Mouse (Mus musculus) liver, postnatal 0 days (tissue): ENCODE data around the gene Plek. TPM values are rescaled to one million over a fixed set of nuclear protein-coding genes. Genes with fewer than 3 reads are reported as not detected.
A peak's percentile ranks its signal among the peaks of the same experiment; 100 is the strongest.

Source experiments
- ATAC-seq: fragments of 200-750 bp; cut with Nextera tagmentation; 2 replicates; pipeline ENCODE4 v1.8.0; 2017; ENCODE audit warnings: mild to moderate bottlenecking, moderate library complexity
- DNase-seq: peaks from one replicate; pipeline ENCODE4 v3.0.0-alpha.2; 2016
- H3K27ac ChIP-seq: fragments of 300-500 bp; sonication (generic); 2 replicates; pipeline ENCODE4 v1.5.1; 2014; ENCODE audit warnings: antibody characterized with exemption, moderate library complexity, mild to moderate bottlenecking, low read depth
- H3K27me3 ChIP-seq: fragments of 300-500 bp; sonication (generic); 2 replicates; pipeline ENCODE4 v1.6.1; 2014; ENCODE audit warnings: low read length, control low read depth, mixed read lengths; ENCODE audit not compliant: insufficient read depth
- H3K36me3 ChIP-seq: fragments of 300-500 bp; sonication (generic); replicated peaks from 2 replicates; pipeline ENCODE4 v1.6.1; 2014; ENCODE audit warnings: mild to moderate bottlenecking, control low read depth, low read length, moderate library complexity, mixed read lengths; ENCODE audit not compliant: insufficient read depth
- H3K4me1 ChIP-seq: fragments of 300-500 bp; sonication (generic); 2 replicates; pipeline ENCODE4 v1.6.1; 2014; ENCODE audit warnings: antibody characterized with exemption, mild to moderate bottlenecking, control low read depth; ENCODE audit not compliant: insufficient read depth
- H3K4me2 ChIP-seq: fragments of 300-500 bp; sonication (generic); 2 replicates; pipeline ENCODE4 v1.6.1; 2014; ENCODE audit warnings: low read depth, mild to moderate bottlenecking, low read length, moderate library complexity, mixed read lengths
- H3K4me3 ChIP-seq: fragments of 300-500 bp; sonication (generic); 2 replicates; pipeline ENCODE4 v1.5.1; 2014; ENCODE audit warnings: low read depth, low read length
- H3K9ac ChIP-seq: fragments of 300-500 bp; sonication (generic); replicated peaks from 2 replicates; pipeline ENCODE4 v1.6.1; 2014; ENCODE audit warnings: mild to moderate bottlenecking, moderate library complexity
- H3K9me3 ChIP-seq: fragments of 300-500 bp; sonication (generic); 2 replicates; pipeline ENCODE4 v1.6.1; 2016; ENCODE audit warnings: mild to moderate bottlenecking, control low read depth, low read length, mixed read lengths
- CTCF ChIP-seq: sonication (generic); IDR thresholded peaks from 2 replicates; pipeline ENCODE4 v1.5.1; 2016; ENCODE audit warnings: antibody characterized with exemption, low read depth
- EP300 ChIP-seq: IDR thresholded peaks from 2 replicates; pipeline ENCODE4 v1.6.1; 2016; ENCODE audit warnings: antibody characterized with exemption, low read depth, mild to moderate bottlenecking
- WGBS: fragments of 180-500 bp; shearing (Covaris S2); extraction: QIAGEN DNeasy Blood & Tissue Kit; methylation state at CpG from one replicate; pipeline ENCODE4 v1.1.7; 2014; ENCODE audit not compliant: insufficient replicate concordance; 5-methylcytosine and 5-hydroxymethylcytosine counted together
- polyA plus RNA-seq: library from polyadenylated mRNA; unstranded; fragments of >200 nt; fragmentation: Nextera tagmentation; extraction: Ambion mirVana; gene quantifications from 2 replicates; pipeline ENCODE4 v1.2.1, GENCODE M21; 2015

Plek gene
- polyA plus RNA-seq, 1 experiment from 2014 or later, result 22.5 TPM

DNA sequence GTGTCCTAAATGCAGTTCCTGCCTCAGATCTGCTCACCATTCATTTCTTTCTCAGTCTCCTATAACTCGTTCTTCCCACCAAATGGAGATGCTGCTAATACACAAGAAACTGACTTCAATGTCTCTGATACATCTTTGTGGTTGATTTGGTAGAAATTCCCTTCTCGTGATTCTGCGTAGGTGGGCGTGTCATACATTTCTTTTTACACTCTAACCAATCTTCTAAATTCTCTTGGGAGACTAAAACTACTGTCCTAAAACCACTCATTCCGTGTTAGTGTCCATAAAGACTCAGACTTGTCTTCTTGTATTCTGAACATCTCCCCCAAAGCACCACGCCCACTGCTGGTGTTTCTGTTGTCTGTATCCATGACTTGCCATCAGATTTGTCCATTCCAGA lies 95.2 kb downstream of the Plek start:
- DNase-seq (no peak), ATAC-seq (no peak)
- H3K27ac ChIP-seq, result peak overlapping the region; percentile 23; the same call in 1 of the 2 replicates
- WGBS, result 77% methylated on average over 6 of the region's 6 CpGs
- TF ChIP-seq EP300 (no peak), CTCF (no peak)
- no peaks in the 10 kb centered on the region for H3K27me3 ChIP-seq
- peaks cover 10% of the 10 kb centered on the region for H3K4me1 ChIP-seq
- no peaks in the 10 kb centered on the region for H3K9me3 ChIP-seq
- H3K4me3 ChIP-seq, result no peak overlapping the region
- H3K36me3 ChIP-seq, result no peaks in the 10 kb centered on the region
- H3K9ac ChIP-seq, result no peak overlapping the region
- no peak overlapping the region for H3K4me2 ChIP-seq

DNA sequence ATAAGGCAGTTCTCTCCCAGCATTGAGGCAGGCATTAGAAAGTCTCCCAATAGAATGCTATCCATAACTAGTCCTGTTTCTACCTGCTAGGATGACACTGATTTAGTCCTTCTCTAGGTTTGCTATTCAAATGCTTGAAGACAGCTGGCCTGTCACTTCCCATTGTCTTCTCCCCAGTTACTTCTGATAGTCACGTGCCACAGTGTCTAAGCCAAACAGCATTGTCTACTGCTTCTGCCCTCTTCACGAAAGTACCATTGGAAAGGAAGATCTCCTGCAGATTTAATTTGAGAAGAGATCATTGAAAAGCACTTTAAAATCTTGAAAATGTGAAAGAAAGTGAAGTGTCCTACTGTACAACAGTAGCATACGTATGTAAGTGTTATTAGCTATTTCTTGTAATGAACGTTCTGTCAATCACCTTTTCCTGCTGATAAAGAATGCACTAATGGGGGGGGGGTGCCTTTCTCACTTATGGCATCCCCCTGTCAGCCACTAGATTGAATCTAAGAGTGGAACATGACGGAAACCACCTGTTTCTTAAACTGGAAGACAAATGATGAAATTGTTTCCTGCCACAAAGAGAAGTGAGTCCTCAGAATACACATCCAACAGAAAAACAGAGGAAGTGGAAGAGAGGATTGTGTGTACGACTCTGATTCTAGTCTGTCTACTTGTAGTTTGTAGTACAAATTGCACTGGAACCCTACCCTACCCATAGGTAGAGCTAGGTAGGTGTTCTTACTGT lies 95.9 kb downstream of the Plek start:
- no peaks in the 10 kb centered on the region for H3K27me3 ChIP-seq
- no peaks in the 10 kb centered on the region for H3K36me3 ChIP-seq
- ATAC-seq, result peak; percentile 18; the same call in 1 of the 2 replicates
- H3K4me3 ChIP-seq, result no peak overlapping the region
- H3K27ac ChIP-seq, result peak overlapping the region; percentile 23; the same call in 1 of the 2 replicates
- no peak overlapping the region for H3K4me2 ChIP-seq
- H3K4me1 ChIP-seq, result peaks cover 10% of the 10 kb centered on the region
- DNase-seq, result no peak
- no peak overlapping the region for H3K9ac ChIP-seq
- WGBS, result 47% methylated on average over 6 of the region's 6 CpGs
- H3K9me3 ChIP-seq, result no peaks in the 10 kb centered on the region
- no peak for TF ChIP-seq CTCF
- TF ChIP-seq EP300, result no peak

DNA sequence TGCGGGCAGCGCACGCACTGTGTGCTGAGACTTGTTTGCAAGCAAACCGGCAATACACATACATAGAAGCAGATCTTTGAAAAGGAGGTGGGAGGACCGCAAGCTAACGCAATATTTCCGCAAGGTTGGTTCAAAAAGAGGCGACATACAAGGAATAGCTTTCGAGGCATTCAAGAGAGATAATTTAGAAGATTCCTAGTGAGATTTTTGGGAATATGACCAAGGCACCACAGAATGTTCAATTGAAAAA lies 100.5 kb downstream of the Plek start:
- Histone ChIP-seq H3K4me2 (peak overlapping the region; percentile 89), H3K4me3 (peak overlapping the region; percentile 75), H3K27me3 (no peaks in the 10 kb centered on the region), H3K9me3 (no peaks in the 10 kb centered on the region), H3K36me3 (no peaks in the 10 kb centered on the region), H3K9ac (peak overlapping the region; percentile 82), H3K4me1 (peaks cover 10% of the 10 kb centered on the region), H3K27ac (peak overlapping the region; percentile 66)
- ATAC-seq (peak; percentile 1; the same call in 1 of the 2 replicates), DNase-seq (no peak)
- WGBS, result 1% methylated on average over 9 of the region's 9 CpGs
- no peak for TF ChIP-seq EP300
- TF ChIP-seq CTCF, result no peak

DNA sequence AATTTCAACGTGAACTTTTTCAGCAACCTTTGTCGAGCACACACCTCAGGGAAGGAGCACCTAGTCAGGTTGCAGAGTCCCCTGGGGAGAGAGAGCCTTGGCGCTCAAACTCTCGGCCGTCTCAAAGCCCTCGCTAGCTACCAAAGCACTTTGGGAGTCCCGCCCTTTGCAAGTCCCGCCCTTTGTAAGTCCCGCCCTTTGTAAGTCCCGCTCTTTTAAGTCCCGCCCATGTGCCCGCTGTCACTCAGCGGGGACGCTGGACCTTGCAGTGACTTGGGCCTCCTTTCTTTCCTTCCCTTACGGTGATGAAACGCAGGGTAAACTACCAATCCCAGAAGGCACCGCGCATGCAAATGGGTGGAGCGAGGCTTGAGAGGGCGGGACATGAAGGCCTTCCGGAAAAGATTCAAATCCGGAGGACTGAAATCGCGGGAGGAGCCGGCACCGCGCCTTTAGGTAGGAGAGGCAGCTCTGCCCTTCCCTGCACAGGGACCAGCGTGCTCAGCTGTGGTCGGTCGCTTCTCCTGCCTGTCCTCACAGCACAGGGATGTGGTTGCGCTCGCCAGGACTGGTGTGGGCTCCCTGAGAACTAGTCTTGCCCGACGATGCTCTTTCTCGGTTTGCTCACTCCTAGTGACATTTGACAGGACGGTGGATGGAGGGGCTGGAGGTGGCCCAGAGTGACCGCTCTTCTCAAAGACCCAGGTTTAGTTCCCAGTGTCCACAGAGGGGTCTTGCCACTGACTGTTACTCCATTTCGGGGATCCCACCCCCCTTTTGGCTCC lies 101.0 kb downstream of the Plek start, which contains the start of gene Fbxo48:
Fbxo48 (plus strand) TSS at position 400 of the 785 bp plus-strand sequence.
- no peaks in the 10 kb centered on the region for H3K36me3 ChIP-seq
- DNase-seq (peak; percentile 97), ATAC-seq (peak; percentile 99)
- H3K4me3 ChIP-seq, result peak within 1 kb of the TSS; percentile 75
- peak within 1 kb of the TSS; percentile 66 for H3K27ac ChIP-seq
- TF ChIP-seq CTCF, result no peak
- peak; percentile 64; the same call in 1 of the 2 replicates for TF ChIP-seq EP300
- 0 out of 2 replicates have a peak, but pooled peaks cover 9% of the 10 kb centered on the region for H3K4me1 ChIP-seq
- H3K9ac ChIP-seq, result peak within 1 kb of the TSS; percentile 82
- under 1% methylated on average over 38 of the region's 38 CpGs for WGBS
- H3K4me2 ChIP-seq, result peak within 1 kb of the TSS; percentile 89
- H3K9me3 ChIP-seq, result no peaks in the 10 kb centered on the region
- H3K27me3 ChIP-seq, result no peaks in the 10 kb centered on the region

DNA sequence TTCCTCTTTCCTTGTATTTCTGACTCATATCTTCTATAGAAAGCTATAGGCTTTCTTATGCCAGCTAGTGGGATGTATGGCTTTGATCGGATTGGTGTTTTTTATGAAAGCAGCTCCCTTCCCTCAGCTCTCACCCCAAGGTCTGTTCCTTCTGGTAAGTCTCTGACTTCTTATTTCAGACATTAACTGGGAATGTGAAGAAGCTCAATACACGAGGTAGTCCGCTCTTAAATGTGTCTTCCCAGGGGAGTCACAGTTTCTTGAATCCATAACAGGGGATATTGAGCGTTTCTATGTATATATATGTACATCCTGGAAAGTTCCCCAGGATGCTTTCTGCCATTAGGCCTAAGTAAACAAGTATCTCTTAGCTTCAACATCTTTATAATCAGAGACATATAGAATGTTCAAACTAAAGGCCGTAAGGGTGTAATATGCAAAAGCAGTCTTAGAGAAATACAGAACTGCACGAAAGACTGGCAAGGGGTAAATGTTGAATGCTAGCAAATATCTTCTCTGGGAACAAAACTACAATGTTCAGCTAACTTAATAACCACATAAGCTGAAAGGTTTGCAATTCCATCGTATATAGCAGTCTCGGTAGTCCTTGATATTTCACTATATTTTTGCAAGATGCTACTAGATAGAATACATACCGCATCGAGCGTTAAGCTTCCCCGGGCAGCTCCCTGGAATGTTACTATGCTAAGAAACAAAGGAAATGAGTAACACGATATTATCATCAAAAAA lies 101.8 kb downstream of the Plek start:
- 28% methylated on average over 13 of the region's 13 CpGs for WGBS
- Histone ChIP-seq H3K4me1 (peaks cover 9% of the 10 kb centered on the region; the same call in 1 of the 2 replicates), H3K27ac (peak overlapping the region; percentile 44), H3K4me3 (peak overlapping the region; percentile 75), H3K36me3 (no peaks in the 10 kb centered on the region), H3K4me2 (peak overlapping the region; percentile 89), H3K9me3 (no peaks in the 10 kb centered on the region), H3K9ac (peak overlapping the region; percentile 60), H3K27me3 (no peaks in the 10 kb centered on the region)
- DNase-seq (no peak), ATAC-seq (peak; percentile 2; the same call in 1 of the 2 replicates)
- no peak for TF ChIP-seq EP300

DNA sequence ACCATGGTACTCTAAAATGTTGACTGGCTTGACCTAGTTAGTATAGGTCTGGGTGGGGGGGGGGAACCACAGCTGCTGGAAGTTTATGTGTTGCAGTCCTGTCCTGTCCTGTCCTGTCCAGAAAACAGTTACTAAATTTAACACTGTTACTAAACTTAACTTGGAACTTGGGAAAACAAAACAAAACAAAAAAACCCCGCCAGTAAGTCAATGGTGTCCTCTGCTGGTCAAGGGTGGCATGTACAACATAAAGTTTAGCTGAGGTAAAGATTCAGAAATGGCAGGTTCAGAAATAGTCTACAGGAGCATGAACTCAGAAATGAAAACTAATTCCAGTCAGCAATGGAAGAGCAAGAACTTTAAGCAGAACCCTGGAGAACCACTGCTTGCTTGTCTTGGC lies 103.4 kb downstream of the Plek start:
- ATAC-seq, result no peak
- WGBS, result 17% methylated on average over 1 of the region's 1 CpGs
- H3K4me2 ChIP-seq, result no peak overlapping the region
- no peaks in the 10 kb centered on the region for H3K36me3 ChIP-seq
- no peak overlapping the region for H3K9ac ChIP-seq
- TF ChIP-seq EP300 (no peak), CTCF (peak; percentile 88)
- no peak overlapping the region for H3K27ac ChIP-seq
- no peak overlapping the region for H3K4me3 ChIP-seq
- H3K27me3 ChIP-seq, result no peaks in the 10 kb centered on the region
- H3K4me1 ChIP-seq, result peaks cover 9% of the 10 kb centered on the region; the same call in 1 of the 2 replicates
- DNase-seq, result peak; percentile 31
- H3K9me3 ChIP-seq, result no peaks in the 10 kb centered on the region
